In genomic region chr10:122197703-122198102, GRCm38 (mm10) we compare ENCODE assay signal across 16 mouse cellular contexts.
"Had no signal": no experiment of that assay in that cellular context is flagged by ENCODE, and none has a peak within 500 bp of the region (broad histone marks: within the 10 kb centered on the region; RNA-seq: fewer than 3 reads in every experiment).

No protein-coding gene starts in this region.

- H3K9me3 ChIP-seq: megakaryocyte, embryonic 14.5 days; midbrain, embryonic 13.5 days; midbrain, embryonic 15.5 days; neural tube, embryonic 13.5 days; neural tube, embryonic 15.5 days; stomach, embryonic 15.5 days had no signal

- H3K27ac ChIP-seq: liver, embryonic 14.5 days; midbrain, embryonic 13.5 days; midbrain, embryonic 15.5 days; neural tube, embryonic 13.5 days; neural tube, embryonic 15.5 days; stomach, embryonic 15.5 days; stomach, postnatal 0 days had no signal

- H3K4me1 ChIP-seq: megakaryocyte, embryonic 14.5 days; midbrain, embryonic 15.5 days; neural tube, embryonic 13.5 days; stomach, embryonic 15.5 days had no signal

- H3K9ac ChIP-seq: liver, embryonic 14.5 days; lung, embryonic 14.5 days; midbrain, embryonic 13.5 days; midbrain, embryonic 15.5 days; neural tube, embryonic 13.5 days; neural tube, embryonic 15.5 days; stomach, embryonic 15.5 days had no signal

- H3K27me3 ChIP-seq: megakaryocyte, embryonic 14.5 days; midbrain, embryonic 15.5 days; neural tube, embryonic 13.5 days; neural tube, embryonic 15.5 days; stomach, embryonic 15.5 days had no signal

- H3K36me3 ChIP-seq: midbrain, embryonic 13.5 days; midbrain, embryonic 15.5 days; neural tube, embryonic 13.5 days; neural tube, embryonic 15.5 days; stomach, embryonic 15.5 days had no signal

- H3K4me3 ChIP-seq: megakaryocyte, embryonic 14.5 days; midbrain, embryonic 13.5 days; midbrain, embryonic 15.5 days; neural tube, embryonic 13.5 days; neural tube, embryonic 15.5 days; stomach, embryonic 15.5 days had no signal

- DNase-seq: lung, adult 18-20 months; lung, embryonic 14.5 days; lung, postnatal 10 days; lung, postnatal 4 days; right cerebral cortex, postnatal 14 days; thymus, adult 18-20 months; thymus, postnatal 14 days; thymus, postnatal 36 days had no signal

- ATAC-seq: midbrain, embryonic 13.5 days; midbrain, embryonic 15.5 days had no signal
